Mouse (Mus musculus) liver, adult 2 months (tissue): Measurements from ENCODE around the gene Gm14326.
"Not testable (repeated sequence)": the region's sequence is repeated elsewhere in the genome, so short reads cannot be mapped to it uniquely, and the experiment has no call there.

Experiments used
- CTCF ChIP-seq: fragments of 200-500 bp; IDR thresholded peaks from 2 replicates; pipeline ENCODE4 v1.5.1; 2011; ENCODE audit warnings: low read depth, low read length, control low read depth
- POLR2A ChIP-seq: fragments of 200-500 bp; IDR thresholded peaks from 2 replicates; pipeline ENCODE4 v1.6.1; 2011; ENCODE audit warnings: low read length, control low read depth; ENCODE audit not compliant: insufficient read depth; ENCODE audit errors: extremely low read depth

- TF ChIP-seq CTCF, POLR2A: not testable (repeated sequence)
These were observed 363 bp downstream of the Gm14326 start for GRCm38 (mm10) chr2:177956734-177957133.
